Mouse (Mus musculus) gastrocnemius, postnatal 36 days (tissue): ENCODE results near the gene Hist2h2be. TPM values are rescaled to one million over a fixed set of nuclear protein-coding genes. Genes with fewer than 3 reads are reported as not detected.

Source experiments
- microRNA-seq, 2 experiments: library from miRNA; unstranded; fragments of <30 nt; microRNA quantifications; one replicate each; pipeline ENCODE4 v1.2.0; 2021
- total RNA-seq, 2 experiments: library from RNA; stranded (reverse); gene quantifications; 2 replicates each; pipeline ENCODE4 v1.2.3; 2021

Hist2h2be gene
- total RNA-seq, 2 experiments from 2014 or later, result 4.5 to 5.3 TPM

Small RNA genes lying within 50 kb of the gene (microRNA-seq; reads per million reads assigned to microRNA genes)
- gene Gm44492, result 0 to 0.74 reads per million in 2 experiments
- 0 reads per million in 2 experiments for gene Gm47311
- 0 reads per million in 2 experiments for gene Gm47313

Other genes with a start within 250 kb of the Hist2h2be start
- gene Plekho1, start 225.1 kb upstream of the Hist2h2be start, total RNA-seq, result 10 to 100 TPM; 17.6 to 23.6 TPM
- gene Vps45, start 162.7 kb upstream of the Hist2h2be start, total RNA-seq, result 10 to 100 TPM; 13.4 to 17.5 TPM
- 10 to 100 TPM; 46.6 to 49.0 TPM for gene Otud7b, start 116.6 kb upstream of the Hist2h2be start, total RNA-seq
- gene Mtmr11, start 59.1 kb upstream of the Hist2h2be start, total RNA-seq, result 1 to 10 TPM; 1.6 to 2.3 TPM
- gene Sf3b4, start 48.8 kb upstream of the Hist2h2be start, total RNA-seq, result 10 to 100 TPM; 10.7 to 11.6 TPM
- 1 to 10 TPM in 1 of 2 experiments, under 1 TPM in 1; 0.37 to 1.5 TPM for gene Sv2a, start 40.0 kb upstream of the Hist2h2be start, total RNA-seq
- gene Bola1, start 1.4 kb upstream of the Hist2h2be start, total RNA-seq, result 10 to 100 TPM; 20.8 to 24.6 TPM
- under 1 TPM in 1 of 2 experiments, not detected in 1; 0.92 TPM for gene Hist2h2ab, start 1.3 kb upstream of the Hist2h2be start, total RNA-seq
- gene Hist2h2ac, start 239 bp upstream of the Hist2h2be start, total RNA-seq, result 10 to 100 TPM in 1 of 2 experiments, 1 to 10 TPM in 1; 9.9 to 10.3 TPM
- gene Hist2h3c2, start 18.0 kb downstream of the Hist2h2be start, total RNA-seq, result 1 to 10 TPM; 7.6 to 8.3 TPM
- 100 to 1,000 TPM; 189 to 208 TPM for gene Hist2h2aa2, start 19.2 kb downstream of the Hist2h2be start, total RNA-seq
- gene Hist2h2aa1, start 24.4 kb downstream of the Hist2h2be start, total RNA-seq, result 1 to 10 TPM; 2.9 to 7.9 TPM
- gene Hist2h3c1, start 25.6 kb downstream of the Hist2h2be start, total RNA-seq, result not detected
- 1 to 10 TPM; 5.9 to 6.8 TPM for gene Hist2h4, start 42.2 kb downstream of the Hist2h2be start, total RNA-seq
- 10 to 100 TPM; 26.9 to 33.5 TPM for gene Hist2h3b, start 47.5 kb downstream of the Hist2h2be start, total RNA-seq
- 10 to 100 TPM; 28.9 to 35.3 TPM for gene Hist2h2bb, start 48.6 kb downstream of the Hist2h2be start, total RNA-seq
- under 1 TPM; 0.10 to 0.30 TPM for gene Fcgr1, start 72.8 kb downstream of the Hist2h2be start, total RNA-seq
- not detected for gene BC107364, start 231.2 kb downstream of the Hist2h2be start, total RNA-seq